Mouse (Mus musculus): ENCODE data around the gene Tpk1.

Tpk1 gene

GRCm38 (mm10) chr6:43354562-43355241, 311.4 kb downstream of the Tpk1 start:
- DNase-seq (ENCODE audit: low spot score in 2 of 2) = no peak

- DNase-seq (ENCODE audit: low spot score in 2 of 2) = no peak
Measured at GRCm38 (mm10) chr6:43353446-43353845, 312.6 kb downstream of the Tpk1 start.

GRCm38 (mm10) chr6:43349083-43349482, 317.0 kb downstream of the Tpk1 start:
- DNase-seq (ENCODE audit: low spot score in 2 of 2) = no peak

GRCm38 (mm10) chr6:43347637-43348036, 318.4 kb downstream of the Tpk1 start:
- no peak for DNase-seq (ENCODE audit: low spot score in 2 of 2)

- DNase-seq (ENCODE audit: low spot score in 2 of 2) = no peak
Measured at GRCm38 (mm10) chr6:43343006-43343405, 323.1 kb downstream of the Tpk1 start.

GRCm38 (mm10) chr6:43342386-43342785, 323.7 kb downstream of the Tpk1 start:
- no peak for DNase-seq (ENCODE audit: low spot score in 2 of 2)

GRCm38 (mm10) chr6:43338804-43339203, 327.3 kb downstream of the Tpk1 start:
- DNase-seq (ENCODE audit: low spot score in 2 of 2) = no peak

GRCm38 (mm10) chr6:43337491-43337961, 328.6 kb downstream of the Tpk1 start:
- DNase-seq (ENCODE audit: low spot score in 2 of 2) = no peak

GRCm38 (mm10) chr6:43335619-43336234, 330.4 kb downstream of the Tpk1 start:
- DNase-seq (ENCODE audit: low spot score in 2 of 2) = no peak

- DNase-seq (ENCODE audit: low spot score in 2 of 2) = no peak
Measured at GRCm38 (mm10) chr6:43333479-43333878, 332.6 kb downstream of the Tpk1 start.

GRCm38 (mm10) chr6:43312961-43313656, 353.0 kb downstream of the Tpk1 start:
- no peak for DNase-seq (ENCODE audit: low spot score in 2 of 2)

- DNase-seq (ENCODE audit: low spot score in 2 of 2) = no peak
Measured at GRCm38 (mm10) chr6:43312546-43312945, 353.5 kb downstream of the Tpk1 start.

- DNase-seq (ENCODE audit: low spot score in 2 of 2) = no peak
Measured at GRCm38 (mm10) chr6:43310071-43310470, 356.0 kb downstream of the Tpk1 start.

- DNase-seq (ENCODE audit: low spot score in 2 of 2) = no peak
Measured at GRCm38 (mm10) chr6:43309454-43309853, 356.6 kb downstream of the Tpk1 start, which contains the start of gene Nobox. Nobox (minus strand) TSS chr6:43309554.

GRCm38 (mm10) chr6:43297508-43297850, 368.6 kb downstream of the Tpk1 start:
- DNase-seq (ENCODE audit: low spot score in 2 of 2) = no peak

- DNase-seq (ENCODE audit: low spot score in 2 of 2) = no peak
Measured at GRCm38 (mm10) chr6:43296798-43297507, 369.1 kb downstream of the Tpk1 start.

- DNase-seq (ENCODE audit: low spot score in 2 of 2) = no peak
Measured at GRCm38 (mm10) chr6:43295908-43296307, 370.2 kb downstream of the Tpk1 start.
